Mouse (Mus musculus): ENCODE results near the gene Rps26. TPM values are rescaled to one million over a fixed set of nuclear protein-coding genes. Genes with fewer than 3 reads are reported as not detected.

Gene Rps26
- polyA plus RNA-seq, 1 experiment from 2014 or later: 515 TPM

- WGBS: under 1% methylated on average over 43 of the region's 43 CpGs
- Histone ChIP-seq H3K27ac (peak overlapping the region; percentile 68), H3K4me3 (peak overlapping the region; percentile 62)
Observed at GRCm38 (mm10) chr10:128590193-128590690, 36.3 kb downstream of the Rps26 start.

GRCm38 (mm10) chr10:128589464-128590192 is 36.9 kb downstream of the Rps26 start, which contains the start of gene Erbb3:
Gene Erbb3 (minus strand): TSS chr10:128589652.
- under 1% methylated on average over 43 of the region's 43 CpGs for WGBS
- peak within 1 kb of the TSS; percentile 98 for H3K4me2 ChIP-seq (replicated peaks)
- H3K27ac ChIP-seq: peak within 1 kb of the TSS; percentile 68
- no peaks in the 10 kb centered on the region for H3K9me3 ChIP-seq (replicated peaks)
- H3K27me3 ChIP-seq: peaks cover 52% of the 10 kb centered on the region
- H3K36me3 ChIP-seq: no peaks in the 10 kb centered on the region
- H3K9ac ChIP-seq: peak within 1 kb of the TSS; percentile 62
- H3K4me1 ChIP-seq: peaks cover 9% of the 10 kb centered on the region
- peak; percentile 33; the same call in 1 of the 2 replicates for ATAC-seq (ENCODE audit: low FRiP score)
- peak within 1 kb of the TSS; percentile 62 for H3K4me3 ChIP-seq

More at GRCm38 (mm10) chr10:128590193-128590690, 36.3 kb downstream of the Rps26 start:
- peak overlapping the region; percentile 98 for H3K4me2 ChIP-seq (replicated peaks)
- peaks cover 49% of the 10 kb centered on the region for H3K27me3 ChIP-seq
- no peaks in the 10 kb centered on the region for H3K9me3 ChIP-seq (replicated peaks)
- ATAC-seq (ENCODE audit: low FRiP score): peak; percentile 49
- H3K36me3 ChIP-seq: no peaks in the 10 kb centered on the region
- peak overlapping the region; percentile 62 for H3K9ac ChIP-seq
- peaks cover 9% of the 10 kb centered on the region for H3K4me1 ChIP-seq

- ATAC-seq (ENCODE audit: low FRiP score): peak; percentile 57; the same call in 1 of the 2 replicates
- H3K36me3 ChIP-seq: no peaks in the 10 kb centered on the region
- peaks cover 9% of the 10 kb centered on the region for H3K4me1 ChIP-seq
- peak overlapping the region; percentile 62 for H3K9ac ChIP-seq
- peak overlapping the region; percentile 62 for H3K4me3 ChIP-seq
- peak overlapping the region; percentile 62 for H3K27ac ChIP-seq
- H3K4me2 ChIP-seq (replicated peaks): peak overlapping the region; percentile 98
- peaks cover 58% of the 10 kb centered on the region for H3K27me3 ChIP-seq
- no peaks in the 10 kb centered on the region for H3K9me3 ChIP-seq (replicated peaks)
- 3% methylated on average over 23 of the region's 23 CpGs for WGBS
Observed at GRCm38 (mm10) chr10:128588775-128589463, 37.6 kb downstream of the Rps26 start.

GRCm38 (mm10) chr10:128588136-128588535 is 38.4 kb downstream of the Rps26 start:
- Histone ChIP-seq H3K27me3 (peaks cover 66% of the 10 kb centered on the region), H3K27ac (no peak overlapping the region), H3K4me2 (replicated peaks) (peak overlapping the region; percentile 98; the same call in 1 of the 2 replicates), H3K9ac (no peak overlapping the region), H3K36me3 (no peaks in the 10 kb centered on the region), H3K4me1 (peaks cover 9% of the 10 kb centered on the region), H3K4me3 (peak overlapping the region; percentile 62; the same call in 1 of the 2 replicates), H3K9me3 (replicated peaks) (no peaks in the 10 kb centered on the region)
- no peak for ATAC-seq (ENCODE audit: low FRiP score)
- WGBS: 7% methylated on average over 1 of the region's 1 CpGs

DNA sequence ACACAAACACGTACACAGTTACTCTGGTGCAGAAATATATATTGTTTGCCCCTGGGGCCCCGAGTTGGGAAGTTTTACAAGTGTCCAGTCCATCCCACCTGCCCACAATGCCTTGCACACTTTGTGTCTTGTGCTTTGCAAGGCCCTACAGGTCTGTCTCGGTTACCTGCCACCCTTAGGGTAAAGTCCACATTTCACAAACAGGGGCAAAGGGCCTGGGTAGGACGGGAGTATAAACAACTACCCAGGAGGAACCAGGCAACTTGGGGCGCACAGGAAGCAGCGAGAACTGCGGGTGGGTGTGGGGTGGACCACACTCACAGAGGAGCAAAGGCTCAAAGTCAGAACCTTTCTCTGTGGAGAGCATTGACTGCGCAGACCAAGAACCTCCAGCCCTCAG is 38.9 kb downstream of the Rps26 start:
- peak overlapping the region; percentile 2; the same call in 1 of the 2 replicates for H3K4me2 ChIP-seq (replicated peaks)
- H3K4me3 ChIP-seq: no peak overlapping the region
- no peaks in the 10 kb centered on the region for H3K36me3 ChIP-seq
- ATAC-seq (ENCODE audit: low FRiP score): no peak
- 66% methylated on average over 8 of the region's 8 CpGs for WGBS
- H3K27ac ChIP-seq: no peak overlapping the region
- H3K9me3 ChIP-seq (replicated peaks): no peaks in the 10 kb centered on the region
- peaks cover 70% of the 10 kb centered on the region for H3K27me3 ChIP-seq
- H3K9ac ChIP-seq: no peak overlapping the region
- peaks cover 9% of the 10 kb centered on the region for H3K4me1 ChIP-seq

DNA sequence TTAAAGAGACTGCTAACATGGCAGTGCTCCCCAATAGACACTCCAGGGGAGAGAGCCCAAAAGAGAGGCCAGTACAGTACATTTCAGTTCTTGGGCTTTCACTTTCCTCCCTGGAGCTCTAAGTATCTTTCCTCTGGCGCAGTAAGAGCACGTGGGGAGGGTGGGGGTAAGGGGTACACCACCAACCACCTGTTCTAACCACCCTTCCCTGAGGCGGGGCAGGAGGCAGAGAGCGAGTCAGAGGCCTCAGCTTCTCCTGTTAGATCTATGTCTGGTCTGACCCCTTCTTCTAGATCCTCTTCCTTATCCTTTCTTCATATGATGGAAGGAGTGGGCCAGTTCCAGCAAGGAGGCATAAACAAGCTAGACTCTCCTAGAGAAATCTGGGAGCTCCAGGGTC is 39.4 kb downstream of the Rps26 start:
- Histone ChIP-seq H3K4me3 (no peak overlapping the region), H3K4me2 (replicated peaks) (peak overlapping the region; percentile 2; the same call in 1 of the 2 replicates)

DNA sequence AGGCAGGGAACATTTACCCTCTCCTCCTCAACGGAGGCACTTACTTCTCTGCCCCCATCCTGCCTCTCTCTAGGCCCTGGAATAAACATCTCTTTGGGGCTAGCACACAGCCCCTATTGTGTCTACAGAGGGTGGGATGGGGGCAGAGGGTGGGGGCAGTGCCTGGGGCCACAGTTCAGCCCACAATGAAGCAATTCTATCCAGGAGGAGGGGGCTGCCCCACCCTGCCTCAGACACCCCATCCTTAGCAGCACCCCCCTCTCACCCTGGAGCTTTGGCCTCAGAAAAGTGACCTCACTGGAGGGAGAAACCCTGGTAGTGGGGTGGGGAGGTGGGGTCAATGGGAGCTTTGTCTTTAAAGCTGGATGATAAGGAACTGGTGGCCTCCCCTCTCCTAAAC is 40.0 kb downstream of the Rps26 start:
- H3K27ac ChIP-seq: no peak overlapping the region
- 0 out of 2 replicates have a peak overlapping the region, but pooled peaks have one; percentile 19 for H3K9ac ChIP-seq
- H3K4me3 ChIP-seq: no peak overlapping the region
- H3K36me3 ChIP-seq: no peaks in the 10 kb centered on the region
- H3K9me3 ChIP-seq (replicated peaks): no peaks in the 10 kb centered on the region
- no peak for ATAC-seq (ENCODE audit: low FRiP score)
- WGBS: 16% methylated on average over 1 of the region's 1 CpGs
- H3K4me2 ChIP-seq (replicated peaks): peak overlapping the region; percentile 13; the same call in 1 of the 2 replicates
- H3K4me1 ChIP-seq: peaks cover 9% of the 10 kb centered on the region
- peaks cover 72% of the 10 kb centered on the region for H3K27me3 ChIP-seq

More for the DNA sequence above, 39.4 kb downstream of the Rps26 start:
- 0 out of 2 replicates have a peak overlapping the region, but pooled peaks have one; percentile 19 for H3K9ac ChIP-seq
- peaks cover 9% of the 10 kb centered on the region for H3K4me1 ChIP-seq
- peaks cover 72% of the 10 kb centered on the region for H3K27me3 ChIP-seq
- ATAC-seq (ENCODE audit: low FRiP score): no peak
- whole genome bisulfite sequencing: 31% methylated on average over 4 of the region's 4 CpGs
- H3K9me3 ChIP-seq (replicated peaks): no peaks in the 10 kb centered on the region
- H3K36me3 ChIP-seq: no peaks in the 10 kb centered on the region
- H3K27ac ChIP-seq: peak overlapping the region; percentile 24; the same call in 1 of the 2 replicates

DNA sequence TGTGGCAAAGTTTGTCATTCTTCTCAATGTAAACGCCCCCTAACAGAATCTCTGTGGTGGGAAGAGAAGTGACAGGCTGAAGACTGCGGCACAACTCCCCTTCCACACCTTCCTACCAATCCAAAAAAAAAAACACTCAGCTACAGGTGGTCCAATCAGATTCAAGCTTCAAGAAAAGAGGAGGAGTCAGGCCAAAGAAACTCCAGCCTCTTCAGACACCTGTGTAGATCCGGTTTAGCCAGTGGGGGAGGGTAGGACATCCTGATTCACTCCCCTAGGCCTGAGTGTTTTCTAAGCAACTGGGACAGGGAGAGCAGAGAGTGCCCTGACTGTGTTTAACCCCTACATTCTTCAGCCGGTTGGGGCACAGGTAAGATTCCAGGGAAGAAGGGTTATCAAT is 42.2 kb downstream of the Rps26 start:
- Histone ChIP-seq H3K27ac (no peak overlapping the region), H3K4me2 (replicated peaks) (no peak overlapping the region), H3K9me3 (replicated peaks) (no peaks in the 10 kb centered on the region), H3K36me3 (no peaks in the 10 kb centered on the region), H3K9ac (peak overlapping the region; percentile 13; the same call in 1 of the 2 replicates), H3K27me3 (peaks cover 63% of the 10 kb centered on the region), H3K4me1 (peaks cover 6% of the 10 kb centered on the region), H3K4me3 (no peak overlapping the region)
- no peak for ATAC-seq (ENCODE audit: low FRiP score)
- WGBS: 6% methylated on average over 4 of the region's 4 CpGs

DNA sequence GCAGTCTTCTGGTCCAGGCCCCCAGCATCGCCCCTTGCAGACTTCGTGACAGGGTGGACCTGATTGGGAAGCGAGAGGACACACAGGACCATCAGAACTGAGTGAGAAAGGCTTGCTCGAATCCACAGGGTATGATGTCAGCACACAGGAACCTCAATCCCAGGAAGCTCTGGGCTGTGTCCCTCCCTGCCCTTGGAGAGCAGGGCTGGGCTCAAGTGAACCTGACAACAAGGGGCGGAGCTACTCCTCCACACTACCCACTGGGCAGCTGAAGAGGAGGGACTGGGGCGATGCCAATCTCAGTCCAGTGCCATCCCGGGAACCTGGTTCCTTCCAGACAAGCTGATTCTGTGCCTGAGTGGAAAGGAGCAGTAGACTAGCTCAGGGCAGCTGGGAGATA is 42.9 kb downstream of the Rps26 start:
- H3K9ac ChIP-seq: no peak overlapping the region
- no peaks in the 10 kb centered on the region; the same call in 1 of the 2 replicates for H3K4me1 ChIP-seq
- H3K36me3 ChIP-seq: no peaks in the 10 kb centered on the region
- WGBS: 15% methylated on average over 7 of the region's 7 CpGs
- H3K9me3 ChIP-seq (replicated peaks): no peaks in the 10 kb centered on the region
- H3K4me2 ChIP-seq (replicated peaks): no peak overlapping the region
- no peak overlapping the region for H3K4me3 ChIP-seq
- ATAC-seq (ENCODE audit: low FRiP score): no peak
- H3K27ac ChIP-seq: no peak overlapping the region
- H3K27me3 ChIP-seq: peaks cover 55% of the 10 kb centered on the region

DNA sequence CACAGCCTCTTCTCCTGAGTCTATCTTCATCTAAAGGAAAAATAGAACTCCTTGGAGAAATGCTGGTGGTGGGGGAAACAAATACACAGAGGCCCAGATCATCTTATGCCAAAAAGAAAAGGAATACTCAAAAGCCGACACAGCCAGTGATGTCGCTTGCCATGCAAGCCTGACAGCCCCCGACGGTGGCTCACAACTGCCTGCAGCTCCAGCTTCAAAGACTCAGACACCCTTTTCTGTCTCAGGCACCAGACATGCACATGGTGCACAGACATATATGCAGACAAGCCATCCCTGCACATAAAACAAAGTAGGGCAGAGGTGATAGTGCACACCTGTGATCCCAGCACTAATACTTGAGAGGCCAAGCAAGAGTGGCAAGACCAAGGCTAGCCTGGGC is 46.8 kb downstream of the Rps26 start:
- Histone ChIP-seq H3K4me2 (replicated peaks) (no peak overlapping the region), H3K36me3 (no peaks in the 10 kb centered on the region), H3K9ac (no peak overlapping the region), H3K27me3 (peaks cover 21% of the 10 kb centered on the region), H3K4me1 (no peaks in the 10 kb centered on the region), H3K9me3 (replicated peaks) (no peaks in the 10 kb centered on the region), H3K27ac (no peak overlapping the region), H3K4me3 (no peak overlapping the region)
- no peak for ATAC-seq (ENCODE audit: low FRiP score)
- WGBS: 83% methylated on average over 4 of the region's 4 CpGs

DNA sequence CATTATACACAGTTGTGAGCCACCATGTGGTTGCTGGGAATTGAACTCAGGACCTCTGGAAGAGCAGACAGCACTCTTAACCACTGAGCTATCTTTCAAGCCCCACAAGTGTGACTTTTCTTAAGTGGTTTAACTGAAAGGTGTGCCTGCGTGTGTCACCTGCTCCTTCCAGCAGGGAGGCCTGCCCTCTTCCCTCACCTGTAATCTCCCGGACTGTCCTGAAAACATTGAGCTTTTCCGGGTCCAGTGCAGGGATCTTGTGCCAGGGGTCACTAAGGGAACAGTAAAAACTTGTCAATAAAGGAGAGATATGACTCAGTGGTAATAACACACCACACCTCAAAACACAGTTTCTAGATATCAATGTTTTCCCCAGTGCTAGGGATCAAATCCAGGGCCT is 47.2 kb downstream of the Rps26 start:
- no peak for ATAC-seq (ENCODE audit: low FRiP score)
- Histone ChIP-seq H3K4me1 (no peaks in the 10 kb centered on the region), H3K27ac (no peak overlapping the region), H3K4me3 (no peak overlapping the region), H3K9me3 (replicated peaks) (no peaks in the 10 kb centered on the region), H3K9ac (no peak overlapping the region), H3K4me2 (replicated peaks) (no peak overlapping the region), H3K36me3 (no peaks in the 10 kb centered on the region), H3K27me3 (peaks cover 17% of the 10 kb centered on the region)
- WGBS: 82% methylated on average over 3 of the region's 3 CpGs

DNA sequence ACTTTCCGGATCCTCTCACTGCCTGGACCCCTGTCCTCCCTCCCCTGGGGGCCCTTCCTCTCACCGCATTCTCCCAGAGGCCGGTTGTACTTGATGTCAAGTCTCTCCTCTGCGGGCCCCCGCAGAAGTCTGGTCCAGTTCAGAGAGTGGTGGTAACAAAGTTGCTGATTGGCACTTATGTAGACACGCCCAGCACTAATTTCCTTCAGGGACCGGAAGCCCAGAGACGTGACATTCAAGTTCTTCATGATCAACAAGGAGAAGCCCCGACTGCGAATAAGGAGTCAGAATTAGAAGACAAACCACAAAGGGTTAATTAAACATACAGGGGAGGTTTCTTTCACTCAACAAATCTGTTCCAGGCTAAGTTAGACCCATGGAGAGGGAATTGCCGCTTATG is 48.2 kb downstream of the Rps26 start:
- no peaks in the 10 kb centered on the region for H3K4me1 ChIP-seq
- peaks cover 8% of the 10 kb centered on the region; the same call in 1 of the 2 replicates for H3K27me3 ChIP-seq
- 80% methylated on average over 11 of the region's 11 CpGs for WGBS
- no peak for ATAC-seq (ENCODE audit: low FRiP score)
- H3K4me2 ChIP-seq (replicated peaks): no peak overlapping the region
- no peaks in the 10 kb centered on the region for H3K9me3 ChIP-seq (replicated peaks)
- H3K9ac ChIP-seq: no peak overlapping the region
- H3K36me3 ChIP-seq: no peaks in the 10 kb centered on the region
- no peak overlapping the region for H3K4me3 ChIP-seq
- H3K27ac ChIP-seq: no peak overlapping the region
